Mouse (Mus musculus): ENCODE data around the gene Kri1. TPM values are rescaled to one million over a fixed set of nuclear protein-coding genes. Genes with fewer than 3 reads are reported as not detected.

Gene Kri1
- polyA plus RNA-seq, 1 experiment from 2014 or later = 7.2 TPM

DNA sequence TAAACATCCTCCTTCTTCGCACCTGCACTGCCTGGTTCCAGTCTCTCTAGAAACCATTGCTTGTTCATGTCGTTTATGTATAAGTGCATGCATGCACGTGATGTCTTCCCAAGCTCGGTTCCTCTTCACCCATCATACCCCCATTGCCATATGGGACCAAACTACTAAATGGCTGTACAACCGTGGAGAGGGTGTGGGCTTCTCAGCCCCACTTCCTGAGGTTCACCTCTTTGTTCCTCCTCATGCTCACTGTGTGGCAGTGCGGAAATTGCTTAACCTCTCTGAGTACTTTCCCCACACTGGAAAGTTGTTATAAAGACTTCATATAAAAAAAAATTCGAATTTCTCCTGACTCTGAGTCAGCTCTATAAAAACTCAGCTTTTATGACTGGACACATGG is 28.9 kb upstream of the Kri1 start:
- TF ChIP-seq CTCF (IDR thresholded peaks at IDR 0.05; ENCODE audit: low read depth) = no peak
- no peaks in the 10 kb centered on the region for H3K4me1 ChIP-seq (replicated peaks; ENCODE audit: control insufficient read depth, insufficient read depth, low read length)
- H3K4me2 ChIP-seq (replicated peaks; ENCODE audit: low read depth) = no peak overlapping the region
- WGBS = 68% methylated on average over 7 of the region's 7 CpGs
- H3K9ac ChIP-seq (ENCODE audit: low read depth, low read length) = no peak overlapping the region
- no peak for ATAC-seq
- no peaks in the 10 kb centered on the region for H3K36me3 ChIP-seq (ENCODE audit: control insufficient read depth, insufficient read depth)
- no peak overlapping the region for H3K27ac ChIP-seq (ENCODE audit: low read depth, low read length)
- H3K27me3 ChIP-seq (replicated peaks; ENCODE audit: control insufficient read depth, insufficient read depth, low read length) = no peaks in the 10 kb centered on the region
- H3K9me3 ChIP-seq (ENCODE audit: control insufficient read depth) = no peaks in the 10 kb centered on the region
- H3K4me3 ChIP-seq (ENCODE audit: low read depth, low read length) = no peak overlapping the region

DNA sequence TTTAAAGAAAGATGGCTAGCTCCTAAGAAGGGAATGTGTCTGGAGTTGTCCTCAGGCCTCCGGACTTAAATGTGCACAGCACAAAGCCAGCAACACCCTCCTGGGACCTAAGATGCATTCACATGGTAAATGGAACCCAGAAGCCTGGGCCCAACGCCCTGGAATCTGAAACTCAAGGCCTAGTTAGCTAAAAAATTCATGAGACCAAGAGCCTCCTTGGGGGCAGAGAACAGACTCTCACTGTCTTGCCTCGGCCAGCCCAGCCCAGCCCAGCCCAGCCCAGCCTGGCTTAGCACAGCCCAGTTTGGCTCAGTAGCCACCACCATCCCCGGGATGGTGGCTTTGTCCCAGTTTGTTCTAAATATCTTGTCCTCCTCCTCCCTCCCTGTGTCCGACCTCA is 27.7 kb upstream of the Kri1 start:
- WGBS = 62% methylated on average over 5 of the region's 5 CpGs
- Histone ChIP-seq H3K4me3 (ENCODE audit: low read depth, low read length) (no peak overlapping the region), H3K9ac (ENCODE audit: low read depth, low read length) (no peak overlapping the region), H3K27me3 (replicated peaks; ENCODE audit: control insufficient read depth, insufficient read depth, low read length) (no peaks in the 10 kb centered on the region), H3K4me1 (replicated peaks; ENCODE audit: control insufficient read depth, insufficient read depth, low read length) (no peaks in the 10 kb centered on the region), H3K36me3 (ENCODE audit: control insufficient read depth, insufficient read depth) (no peaks in the 10 kb centered on the region), H3K27ac (ENCODE audit: low read depth, low read length) (no peak overlapping the region), H3K4me2 (replicated peaks; ENCODE audit: low read depth) (no peak overlapping the region), H3K9me3 (ENCODE audit: control insufficient read depth) (no peaks in the 10 kb centered on the region)
- no peak for ATAC-seq
- TF ChIP-seq CTCF (IDR thresholded peaks at IDR 0.05; ENCODE audit: low read depth) = no peak

DNA sequence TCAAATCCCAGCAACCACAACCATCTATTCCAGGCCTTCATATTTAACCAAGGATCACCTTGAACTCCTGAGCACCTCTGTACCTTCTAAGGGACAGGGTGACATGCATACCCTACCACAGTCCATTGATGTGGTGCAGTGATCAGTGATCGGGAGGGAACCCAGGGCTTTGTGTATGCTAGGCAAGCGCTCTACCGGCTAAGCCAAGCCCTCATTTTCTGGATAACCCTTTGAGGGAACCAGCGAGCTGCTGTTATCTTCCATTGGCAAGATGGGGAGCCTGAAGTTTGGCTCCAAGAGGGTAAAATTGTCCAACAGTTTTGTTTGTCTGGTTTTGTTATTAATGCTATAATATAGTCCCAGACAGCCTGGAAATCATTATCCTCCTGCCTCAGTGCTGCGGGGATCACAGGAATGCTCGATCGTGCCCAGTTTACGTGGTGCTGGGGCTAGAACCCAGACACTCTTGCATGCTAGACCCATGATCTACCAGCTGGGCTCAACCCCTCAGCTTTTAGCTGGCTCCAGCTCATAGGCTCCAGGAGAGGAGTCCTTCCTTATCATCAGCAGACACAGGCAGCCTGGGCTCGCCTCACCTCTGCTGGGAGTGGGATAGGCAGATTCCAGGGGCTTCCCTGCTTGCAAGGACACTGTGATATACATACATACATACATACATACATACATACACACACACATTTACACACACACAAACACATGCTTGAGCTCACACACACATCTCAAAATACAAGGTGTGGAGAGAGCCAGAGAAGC is 26.8 kb upstream of the Kri1 start:
- no peak overlapping the region for H3K4me2 ChIP-seq (replicated peaks; ENCODE audit: low read depth)
- H3K36me3 ChIP-seq (ENCODE audit: control insufficient read depth, insufficient read depth) = no peaks in the 10 kb centered on the region
- 94% methylated on average over 9 of the region's 9 CpGs for WGBS
- no peaks in the 10 kb centered on the region for H3K27me3 ChIP-seq (replicated peaks; ENCODE audit: control insufficient read depth, insufficient read depth, low read length)
- H3K4me3 ChIP-seq (ENCODE audit: low read depth, low read length) = no peak overlapping the region
- H3K9me3 ChIP-seq (ENCODE audit: control insufficient read depth) = no peaks in the 10 kb centered on the region
- TF ChIP-seq CTCF (IDR thresholded peaks at IDR 0.05; ENCODE audit: low read depth) = no peak
- ATAC-seq = no peak
- H3K4me1 ChIP-seq (replicated peaks; ENCODE audit: control insufficient read depth, insufficient read depth, low read length) = no peaks in the 10 kb centered on the region
- no peak overlapping the region for H3K27ac ChIP-seq (ENCODE audit: low read depth, low read length)
- H3K9ac ChIP-seq (ENCODE audit: low read depth, low read length) = no peak overlapping the region

DNA sequence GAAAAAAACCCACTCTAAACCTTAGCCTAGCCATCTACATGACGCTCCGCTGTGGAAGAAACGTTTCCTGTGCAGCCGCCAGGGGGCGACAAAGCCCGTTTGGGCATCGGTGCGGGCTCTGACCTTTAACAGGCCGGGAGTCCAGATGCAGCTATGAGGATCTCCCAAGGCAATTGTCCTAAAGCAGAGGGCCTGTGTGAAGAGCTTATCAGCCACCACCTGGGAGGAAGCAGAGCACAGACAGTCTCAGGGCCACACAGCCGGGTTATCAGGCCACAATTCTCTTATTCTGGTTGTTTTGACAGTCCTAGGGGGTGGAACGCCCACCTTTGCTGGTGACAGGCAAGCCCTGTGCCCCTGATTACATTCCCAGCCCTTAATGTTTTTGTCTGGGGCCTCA is 25.6 kb upstream of the Kri1 start:
- ATAC-seq = peak; percentile 46; the same call in 1 of the 2 replicates
- 9% methylated on average over 11 of the region's 11 CpGs for WGBS
- no peak overlapping the region for H3K9ac ChIP-seq (ENCODE audit: low read depth, low read length)

DNA sequence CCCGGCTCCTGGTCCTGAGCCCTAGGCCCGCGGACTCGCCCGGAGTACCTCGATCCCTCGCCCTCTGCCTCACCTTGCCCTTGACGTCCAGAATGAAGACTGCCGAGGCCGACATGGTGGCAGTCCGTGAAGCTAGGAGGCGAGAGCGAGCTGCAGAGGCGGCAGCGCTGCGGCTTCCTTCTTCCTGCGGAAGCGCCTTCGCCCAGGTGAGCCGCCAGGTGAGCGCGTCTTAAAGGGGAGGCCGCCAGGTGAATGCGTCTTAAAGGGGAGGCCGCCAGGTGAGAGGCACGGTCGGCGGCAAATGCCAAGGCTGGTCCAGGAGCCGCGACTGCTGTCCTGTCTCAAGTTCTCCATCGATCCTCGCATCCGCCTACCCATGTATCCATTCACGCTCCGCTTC is 24.4 kb upstream of the Kri1 start, which contains the start of gene Ap1m2:
Gene Ap1m2, minus strand, starts transcription at position 204 of the 400 bp plus-strand sequence.
- TF ChIP-seq CTCF (IDR thresholded peaks at IDR 0.05; ENCODE audit: low read depth) = peak; percentile 73
- WGBS = 3% methylated on average over 34 of the region's 35 CpGs
- peak within 1 kb of the TSS; percentile 41 for H3K9ac ChIP-seq (ENCODE audit: low read depth, low read length)
- 0 out of 2 replicates have a peak, but pooled peaks cover 4% of the 10 kb centered on the region for H3K36me3 ChIP-seq (ENCODE audit: control insufficient read depth, insufficient read depth)
- peak within 1 kb of the TSS; percentile 51; the same call in 1 of the 2 replicates for H3K27ac ChIP-seq (ENCODE audit: low read depth, low read length)
- peak within 1 kb of the TSS; percentile 49 for H3K4me3 ChIP-seq (ENCODE audit: low read depth, low read length)
- H3K27me3 ChIP-seq (replicated peaks; ENCODE audit: control insufficient read depth, insufficient read depth, low read length) = no peaks in the 10 kb centered on the region
- H3K9me3 ChIP-seq (ENCODE audit: control insufficient read depth) = no peaks in the 10 kb centered on the region
- peak; percentile 74 for ATAC-seq
- peak within 1 kb of the TSS; percentile 50 for H3K4me2 ChIP-seq (replicated peaks; ENCODE audit: low read depth)
- H3K4me1 ChIP-seq (replicated peaks; ENCODE audit: control insufficient read depth, insufficient read depth, low read length) = no peaks in the 10 kb centered on the region

More for the DNA sequence above, 25.6 kb upstream of the Kri1 start:
- Histone ChIP-seq H3K4me1 (replicated peaks; ENCODE audit: control insufficient read depth, insufficient read depth, low read length) (no peaks in the 10 kb centered on the region), H3K4me3 (ENCODE audit: low read depth, low read length) (no peak overlapping the region), H3K27ac (ENCODE audit: low read depth, low read length) (no peak overlapping the region), H3K9me3 (ENCODE audit: control insufficient read depth) (no peaks in the 10 kb centered on the region), H3K27me3 (replicated peaks; ENCODE audit: control insufficient read depth, insufficient read depth, low read length) (no peaks in the 10 kb centered on the region), H3K36me3 (ENCODE audit: control insufficient read depth, insufficient read depth) (no peaks in the 10 kb centered on the region), H3K4me2 (replicated peaks; ENCODE audit: low read depth) (no peak overlapping the region)
- TF ChIP-seq CTCF (IDR thresholded peaks at IDR 0.05; ENCODE audit: low read depth) = peak; percentile 98

DNA sequence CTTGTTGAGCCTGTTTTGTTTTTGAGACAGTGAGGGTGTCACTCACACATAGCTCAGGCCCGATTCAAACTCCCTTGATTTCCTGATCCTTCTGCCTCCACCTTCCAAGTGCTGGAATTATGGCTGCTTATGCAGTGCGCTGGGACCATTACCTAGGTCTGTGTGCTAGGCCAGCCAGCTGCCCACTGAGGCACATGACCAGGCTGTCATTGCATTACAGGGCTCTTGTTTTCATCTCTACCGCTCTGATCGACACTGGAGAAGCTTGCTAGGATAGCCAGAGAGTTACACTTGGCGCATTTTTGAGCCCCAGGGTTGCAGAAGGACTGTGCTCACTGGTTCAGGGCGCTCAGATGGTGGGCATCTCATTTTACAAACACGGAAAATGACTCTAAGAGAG is 23.9 kb upstream of the Kri1 start:
- Histone ChIP-seq H3K27ac (ENCODE audit: low read depth, low read length) (peak overlapping the region; percentile 51; the same call in 1 of the 2 replicates), H3K4me3 (ENCODE audit: low read depth, low read length) (peak overlapping the region; percentile 49), H3K4me1 (replicated peaks; ENCODE audit: control insufficient read depth, insufficient read depth, low read length) (no peaks in the 10 kb centered on the region), H3K9me3 (ENCODE audit: control insufficient read depth) (no peaks in the 10 kb centered on the region), H3K4me2 (replicated peaks; ENCODE audit: low read depth) (peak overlapping the region; percentile 50), H3K9ac (ENCODE audit: low read depth, low read length) (peak overlapping the region; percentile 41), H3K36me3 (ENCODE audit: control insufficient read depth, insufficient read depth) (0 out of 2 replicates have a peak, but pooled peaks cover 7% of the 10 kb centered on the region), H3K27me3 (replicated peaks; ENCODE audit: control insufficient read depth, insufficient read depth, low read length) (no peaks in the 10 kb centered on the region)
- no peak for TF ChIP-seq CTCF (IDR thresholded peaks at IDR 0.05; ENCODE audit: low read depth)
- WGBS = 14% methylated on average over 7 of the region's 7 CpGs
- ATAC-seq = peak; percentile 32; the same call in 1 of the 2 replicates

All from intestine, postnatal 0 days (tissue).